Mouse (Mus musculus): Measurements from ENCODE around the gene Obp1a.

Obp1a gene

DNA sequence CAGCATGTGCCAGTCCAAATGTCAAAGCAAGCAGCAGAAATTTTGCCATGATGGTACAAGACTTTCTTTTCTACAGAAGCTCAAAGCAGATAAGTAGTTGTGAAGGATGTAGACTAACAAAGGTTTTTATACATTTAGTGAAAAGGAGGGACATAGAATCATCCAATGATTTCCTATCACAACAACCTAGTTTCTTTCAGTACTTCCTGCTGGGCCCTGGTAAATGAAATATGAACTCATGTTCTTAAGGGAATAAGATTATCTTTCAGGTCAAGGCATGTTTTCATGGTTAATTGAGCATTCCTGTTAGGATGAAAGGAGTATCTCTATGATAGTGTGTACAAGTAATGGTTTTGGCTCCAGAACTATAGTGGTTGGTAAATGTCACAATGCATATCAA is at the start of gene Obp1a:
Obp1a (minus strand) TSS at position 101 of the 400 bp plus-strand sequence.
- no peak for DNase-seq

DNA sequence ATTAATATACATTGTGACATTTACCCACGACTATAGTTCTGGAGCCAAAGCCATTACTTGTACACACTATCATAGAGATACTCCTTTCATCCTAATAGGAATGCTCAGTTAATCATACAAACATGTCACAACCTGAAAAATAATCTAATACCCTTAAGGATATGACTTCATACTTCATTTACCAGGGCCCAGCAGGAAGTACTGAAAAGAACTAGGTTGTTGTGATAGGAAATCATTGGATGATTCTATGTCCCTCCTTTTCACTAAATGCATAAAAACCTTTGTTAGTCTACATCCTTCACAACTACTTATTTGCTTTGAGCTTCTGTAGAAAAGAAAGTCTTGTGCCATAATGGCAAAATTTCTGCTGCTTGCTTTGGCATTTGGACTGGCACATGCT is 34.0 kb upstream of the Obp1a start, which contains the start of gene Gm5938:
Gm5938 (plus strand) TSS at position 301 of the 400 bp plus-strand sequence.
- DNase-seq: no peak

Measured in cerebellum, postnatal 25 days (tissue).